Mouse (Mus musculus) limb, embryonic 14.5 days (tissue): Measurements from ENCODE around the gene Elfn2. TPM values are rescaled to one million over a fixed set of nuclear protein-coding genes. Genes with fewer than 3 reads are reported as not detected.
A peak's percentile ranks its signal among the peaks of the same experiment; 100 is the strongest.

ENCODE experiments used
- ATAC-seq: fragments of 200-750 bp; cut with Nextera tagmentation; 2 replicates; pipeline ENCODE4 v1.8.0; 2017; ENCODE audit warnings: low read depth, moderate number of reproducible peaks, moderate TSS enrichment; ENCODE audit not compliant: low FRiP score
- DNase-seq: peaks from one replicate; pipeline ENCODE4 v3.0.0-alpha.2; 2015; ENCODE audit warnings: low spot score
- H3K27ac ChIP-seq: fragments of 300-500 bp; sonication (generic); replicated peaks from 2 replicates; pipeline ENCODE4 v1.5.1; 2014; ENCODE audit warnings: low read depth, mild to moderate bottlenecking, low read length, moderate library complexity, mixed read lengths
- H3K27me3 ChIP-seq: fragments of 300-500 bp; sonication (generic); 2 replicates; pipeline ENCODE4 v1.6.1; 2014; ENCODE audit warnings: low read length, mixed read lengths; ENCODE audit not compliant: control insufficient read depth, insufficient read depth
- H3K36me3 ChIP-seq: fragments of 300-500 bp; sonication (generic); 2 replicates; pipeline ENCODE4 v1.6.1; 2014; ENCODE audit warnings: mild to moderate bottlenecking, low read length, moderate library complexity, mixed read lengths; ENCODE audit not compliant: control insufficient read depth, insufficient read depth
- H3K4me1 ChIP-seq: fragments of 300-500 bp; sonication (generic); 2 replicates; pipeline ENCODE4 v1.6.1; 2014; ENCODE audit warnings: antibody characterized with exemption, low read length, mixed read lengths; ENCODE audit not compliant: control insufficient read depth, insufficient read depth
- H3K4me2 ChIP-seq: fragments of 300-500 bp; sonication (generic); replicated peaks from 2 replicates; pipeline ENCODE4 v1.6.1; 2014; ENCODE audit warnings: low read depth, mild to moderate bottlenecking, low read length, moderate library complexity; ENCODE audit not compliant: severe bottlenecking
- H3K4me3 ChIP-seq: fragments of 300-500 bp; sonication (generic); replicated peaks from 2 replicates; pipeline ENCODE4 v1.5.1; 2014; ENCODE audit warnings: low read length
- H3K9ac ChIP-seq: fragments of 300-500 bp; sonication (generic); 2 replicates; pipeline ENCODE4 v1.6.1; 2014; ENCODE audit warnings: mild to moderate bottlenecking, low read depth, low read length, moderate library complexity; ENCODE audit not compliant: severe bottlenecking
- H3K9me3 ChIP-seq: fragments of 300-500 bp; sonication (generic); 2 replicates; pipeline ENCODE4 v1.6.1; 2016; ENCODE audit warnings: low read length; ENCODE audit not compliant: control insufficient read depth
- POLR2A ChIP-seq: fragments of 200-500 bp; IDR thresholded peaks from 2 replicates; pipeline ENCODE4 v1.8.0; 2012; ENCODE audit warnings: inconsistent platforms, mild to moderate bottlenecking, moderate library complexity, borderline replicate concordance; ENCODE audit not compliant: insufficient read depth, insufficient read length; ENCODE audit errors: extremely low read depth
- WGBS: fragments of 180-500 bp; shearing (Covaris S2); extraction: QIAGEN DNeasy Blood & Tissue Kit; methylation state at CpG from one replicate; pipeline ENCODE4 v1.1.7; 2014; 5-methylcytosine and 5-hydroxymethylcytosine counted together
- polyA plus RNA-seq, 2 experiments: library from polyadenylated mRNA; depleted of rRNA in 1 of 2; stranded (reverse) in 1 of 2; unstranded in 1 of 2; fragments of >200 nt; fragmentation: Nextera tagmentation in 1 of 2; extraction: Ambion mirVana in 1 of 2; gene quantifications; 2 replicates each; pipeline versions ENCODE4 v1.2.1 to v1.2.3; 2012 to 2014

The Elfn2 gene
- polyA plus RNA-seq (2012; rRNA removed) (0.19 and 0.24 TPM in 2 replicates), polyA plus RNA-seq (2014; fragmentation: Nextera tagmentation; extraction: Ambion mirVana) (0.04 TPM in 1 of 2 replicates, not detected in the other)

DNA sequence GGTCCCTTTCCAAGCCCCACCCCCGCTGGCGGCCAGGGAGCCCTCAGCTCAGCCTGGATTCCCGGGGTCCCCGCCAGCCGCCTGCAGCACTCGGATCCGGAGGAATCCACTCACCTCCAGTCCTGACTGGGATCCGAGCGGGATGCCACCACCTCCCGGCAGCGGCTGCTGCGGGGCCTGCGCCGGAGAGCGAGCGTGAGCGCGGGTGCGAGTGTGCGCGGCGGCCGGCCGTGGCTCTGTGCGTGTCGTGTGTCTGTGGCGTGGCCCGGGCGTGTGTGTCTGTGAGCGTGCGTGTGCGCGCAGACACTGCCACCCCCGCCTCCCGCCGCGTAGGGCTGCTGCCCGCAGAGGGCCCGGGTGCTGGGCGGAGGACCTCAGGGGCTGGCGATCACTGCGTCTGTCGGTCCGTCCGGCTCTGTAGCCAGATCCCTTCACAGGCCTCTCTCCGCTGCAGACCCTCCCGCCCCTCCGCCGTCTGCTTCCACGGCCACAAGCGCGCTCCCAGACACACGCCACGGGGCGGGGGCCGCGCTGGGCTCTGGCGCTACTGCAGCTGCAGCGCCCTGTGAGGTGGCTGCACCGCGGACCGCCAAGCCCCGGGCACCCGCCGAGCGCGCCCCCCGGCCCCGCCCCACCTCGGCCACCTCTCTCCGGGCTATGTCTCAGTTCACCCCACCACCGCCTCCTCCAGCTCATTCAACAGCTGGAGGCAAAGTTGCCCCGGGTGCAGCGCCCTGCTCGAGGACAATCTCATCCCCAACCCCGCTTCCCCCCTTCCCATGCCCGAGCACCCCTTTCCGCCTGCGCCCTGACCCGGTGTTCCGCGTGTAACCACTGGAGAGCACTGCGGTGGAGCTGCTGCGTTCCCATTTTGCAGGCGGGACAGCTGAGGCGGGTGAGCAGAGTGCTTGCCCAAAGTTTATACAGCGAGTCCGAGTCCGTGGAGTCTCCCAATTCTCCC is at the start of gene Elfn2:
Gene Elfn2, minus strand, starts transcription at position 482 of the 961 bp plus-strand sequence.
- H3K9ac ChIP-seq = peak within 1 kb of the TSS; percentile 51
- DNase-seq = no peak
- H3K27ac ChIP-seq = no peak within 1 kb of the TSS
- no peak for TF ChIP-seq POLR2A
- H3K27me3 ChIP-seq = peaks cover 71% of the 10 kb centered on the region
- no peaks in the 10 kb centered on the region for H3K9me3 ChIP-seq
- no peaks in the 10 kb centered on the region for H3K36me3 ChIP-seq
- peaks cover 3% of the 10 kb centered on the region; the same call in 1 of the 2 replicates for H3K4me1 ChIP-seq
- WGBS = 2% methylated on average over 49 of the region's 89 CpGs
- no peak for ATAC-seq
- peak within 1 kb of the TSS; percentile 43 for H3K4me3 ChIP-seq
- peak within 1 kb of the TSS; percentile 76 for H3K4me2 ChIP-seq

DNA sequence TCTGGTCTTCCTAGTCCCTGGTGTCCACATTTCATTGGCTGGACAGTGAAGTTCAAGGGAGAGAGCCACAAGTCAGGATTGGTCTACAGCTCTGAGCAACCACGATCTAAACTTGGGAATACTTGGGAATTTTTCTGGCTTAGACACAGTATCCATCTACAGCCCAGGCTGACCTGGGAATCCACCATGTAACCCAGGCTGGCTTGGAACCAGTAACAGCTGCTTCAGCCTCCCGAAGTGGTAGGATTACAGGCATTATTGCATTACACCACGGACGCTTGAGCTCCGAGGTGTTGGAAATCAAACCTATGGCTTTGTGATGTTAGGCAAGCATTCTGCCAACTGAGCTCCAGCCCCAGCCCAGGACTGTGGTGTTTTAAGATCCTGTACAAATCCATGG is 45.1 kb upstream of the Elfn2 start:
- H3K4me2 ChIP-seq = no peak overlapping the region
- DNase-seq (peak; percentile 29), ATAC-seq (peak; percentile 26; the same call in 1 of the 2 replicates)
- H3K9ac ChIP-seq = no peak overlapping the region
- no peaks in the 10 kb centered on the region for H3K36me3 ChIP-seq
- H3K27ac ChIP-seq = no peak overlapping the region
- H3K9me3 ChIP-seq = no peaks in the 10 kb centered on the region
- H3K4me3 ChIP-seq = no peak overlapping the region
- H3K4me1 ChIP-seq = no peaks in the 10 kb centered on the region
- no peak for TF ChIP-seq POLR2A
- no peaks in the 10 kb centered on the region for H3K27me3 ChIP-seq
- WGBS = 69% methylated on average over 5 of the region's 5 CpGs

DNA sequence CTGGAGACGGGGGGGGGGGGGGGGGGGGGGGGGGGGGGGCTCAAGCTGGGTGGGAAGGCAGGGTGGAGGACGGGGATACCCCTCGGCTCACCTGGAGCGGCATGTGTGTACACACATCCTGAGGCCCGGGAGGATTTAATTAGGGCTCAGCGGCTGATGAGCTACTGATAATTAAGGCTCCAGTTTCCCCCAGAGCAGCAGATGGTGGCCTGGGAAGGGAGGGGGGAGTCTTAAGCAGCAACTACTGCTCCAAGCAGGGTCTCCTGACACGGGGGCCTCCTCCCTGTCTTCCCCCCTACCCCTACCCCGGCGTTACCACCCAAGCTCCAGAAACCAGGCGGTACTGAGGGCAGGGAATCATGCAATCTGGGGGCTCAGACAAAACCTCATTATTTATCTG is 44.6 kb upstream of the Elfn2 start:
- ATAC-seq = no peak

GRCm38 (mm10) chr15:78761112-78761511 is 42.5 kb upstream of the Elfn2 start:
- Histone ChIP-seq H3K27ac (no peak overlapping the region), H3K4me1 (no peaks in the 10 kb centered on the region), H3K4me2 (no peak overlapping the region), H3K27me3 (no peaks in the 10 kb centered on the region), H3K4me3 (no peak overlapping the region), H3K9ac (no peak overlapping the region), H3K36me3 (no peaks in the 10 kb centered on the region), H3K9me3 (no peaks in the 10 kb centered on the region)
- no peak for TF ChIP-seq POLR2A
- no peak for ATAC-seq
- 80% methylated on average over 13 of the region's 13 CpGs for WGBS
- no peak for DNase-seq

More for the DNA sequence above, 44.6 kb upstream of the Elfn2 start:
- Histone ChIP-seq H3K27ac (no peak overlapping the region), H3K4me1 (no peaks in the 10 kb centered on the region), H3K36me3 (no peaks in the 10 kb centered on the region), H3K9me3 (no peaks in the 10 kb centered on the region), H3K4me2 (no peak overlapping the region), H3K9ac (no peak overlapping the region), H3K4me3 (no peak overlapping the region), H3K27me3 (no peaks in the 10 kb centered on the region)
- TF ChIP-seq POLR2A = no peak
- no peak for DNase-seq
- 19% methylated on average over 7 of the region's 10 CpGs for WGBS

DNA sequence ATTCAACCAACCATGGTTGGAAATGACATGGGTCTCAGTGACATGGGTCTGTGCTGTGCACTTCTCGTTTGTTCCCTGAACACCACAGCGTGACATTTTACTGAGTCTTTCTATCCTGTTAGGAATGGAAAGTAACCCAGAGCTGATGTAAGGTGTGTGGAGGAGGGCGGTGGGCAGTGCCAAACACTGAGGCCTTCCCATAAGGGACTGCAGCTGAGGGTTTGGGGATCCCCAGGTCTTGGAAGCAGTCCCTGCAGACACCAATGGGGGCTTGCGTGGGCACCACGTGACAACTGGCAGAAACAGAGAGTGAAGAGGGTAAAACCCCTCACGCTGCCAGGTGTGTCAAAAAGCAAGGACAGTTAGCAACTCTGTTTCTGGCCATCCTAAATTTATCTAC is 39.6 kb upstream of the Elfn2 start:
- H3K27me3 ChIP-seq = no peaks in the 10 kb centered on the region
- H3K9ac ChIP-seq = no peak overlapping the region
- no peaks in the 10 kb centered on the region for H3K36me3 ChIP-seq
- H3K4me2 ChIP-seq = no peak overlapping the region
- no peaks in the 10 kb centered on the region for H3K9me3 ChIP-seq
- TF ChIP-seq POLR2A = no peak
- no peak overlapping the region for H3K4me3 ChIP-seq
- H3K27ac ChIP-seq = no peak overlapping the region
- ATAC-seq (no peak), DNase-seq (no peak)
- 88% methylated on average over 6 of the region's 6 CpGs for WGBS
- no peaks in the 10 kb centered on the region for H3K4me1 ChIP-seq
